Mouse (Mus musculus) spleen, adult 10 weeks (tissue): Measurements from ENCODE around the gene Tssk2. TPM values are rescaled to one million over a fixed set of nuclear protein-coding genes. Genes with fewer than 3 reads are reported as not detected.

ENCODE experiments used
- polyA plus RNA-seq: library from polyadenylated mRNA; stranded (reverse); fragments of 350-450 nt; fragmentation: Illumina TruSeq; extraction: RNeasy Lipid Tissue Mini Kit (QIAGEN cat#74804); gene quantifications from one replicate; pipeline ENCODE4 v1.2.3, GENCODE M21; 2015; ENCODE audit warnings: low replicate concordance; ENCODE audit not compliant: insufficient read depth

Gene Tssk2
- not detected for polyA plus RNA-seq

GRCm38 (mm10) chr16:17898462-17898861 lies at the start of gene Tssk2, which contains the start of gene Dgcr2:
Gene Tssk2 (plus strand): TSS chr16:17898637.
Gene Dgcr2 (minus strand): TSS chr16:17898562.

GRCm38 (mm10) chr16:17891567-17891959 lies 6.9 kb upstream of the Tssk2 start, which contains the start of gene Gm20518:
Gene Gm20518 (minus strand): TSS chr16:17891671.

GRCm38 (mm10) chr16:17893923-17894322 lies 4.5 kb upstream of the Tssk2 start, which contains the start of gene Tssk1:
Gene Tssk1 (plus strand): TSS chr16:17894223.

GRCm38 (mm10) chr16:17911052-17911595 lies 12.7 kb downstream of the Tssk2 start, which contains the start of gene Ess2:
Gene Ess2 (minus strand): TSS chr16:17911348.

GRCm38 (mm10) chr16:17914307-17915249 lies 16.1 kb downstream of the Tssk2 start, which contains the start of gene Gsc2:
Gene Gsc2 (minus strand): TSS chr16:17915059.

GRCm38 (mm10) chr16:17928087-17928580 lies 29.7 kb downstream of the Tssk2 start, which contains the start of gene Slc25a1:
Gene Slc25a1 (minus strand): TSS chr16:17928219.

Other genes starting within 250 kb of the Tssk2 start
- 40.6 TPM for gene Med15, start 165.7 kb upstream of the Tssk2 start, polyA plus RNA-seq
- gene Klhl22, start 139.0 kb upstream of the Tssk2 start, polyA plus RNA-seq = 11.1 TPM
- 1.4 TPM for gene Scarf2, start 101.4 kb upstream of the Tssk2 start, polyA plus RNA-seq
- gene B830017H08Rik, start 65.5 kb upstream of the Tssk2 start, polyA plus RNA-seq = not detected
- 6.8 TPM for gene Car15, start 60.3 kb upstream of the Tssk2 start, polyA plus RNA-seq
- 1.1 TPM for gene Gm20518, start 7.0 kb upstream of the Tssk2 start, polyA plus RNA-seq
- not detected for gene Tssk1, start 4.4 kb upstream of the Tssk2 start, polyA plus RNA-seq
- 28.6 TPM for gene Dgcr2, start 75 bp upstream of the Tssk2 start, polyA plus RNA-seq
- gene Ess2, start 12.7 kb downstream of the Tssk2 start, polyA plus RNA-seq = 26.0 TPM
- not detected for gene Gsc2, start 16.4 kb downstream of the Tssk2 start, polyA plus RNA-seq
- 34.9 TPM for gene Slc25a1, start 29.6 kb downstream of the Tssk2 start, polyA plus RNA-seq
- gene Vpreb2, start 81.8 kb downstream of the Tssk2 start, polyA plus RNA-seq = not detected
- gene Dgcr6, start 154.2 kb downstream of the Tssk2 start, polyA plus RNA-seq = 9.5 TPM
- gene Prodh, start 191.6 kb downstream of the Tssk2 start, polyA plus RNA-seq = 4.4 TPM
- gene Rtn4r, start 229.0 kb downstream of the Tssk2 start, polyA plus RNA-seq = 0.51 TPM